Mouse (Mus musculus): Measurements from ENCODE around the gene Defb25.
"Not testable (repeated sequence)": the region's sequence is repeated elsewhere in the genome, so short reads cannot be mapped to it uniquely, and the experiment has no call there.

Defb25 gene

DNA sequence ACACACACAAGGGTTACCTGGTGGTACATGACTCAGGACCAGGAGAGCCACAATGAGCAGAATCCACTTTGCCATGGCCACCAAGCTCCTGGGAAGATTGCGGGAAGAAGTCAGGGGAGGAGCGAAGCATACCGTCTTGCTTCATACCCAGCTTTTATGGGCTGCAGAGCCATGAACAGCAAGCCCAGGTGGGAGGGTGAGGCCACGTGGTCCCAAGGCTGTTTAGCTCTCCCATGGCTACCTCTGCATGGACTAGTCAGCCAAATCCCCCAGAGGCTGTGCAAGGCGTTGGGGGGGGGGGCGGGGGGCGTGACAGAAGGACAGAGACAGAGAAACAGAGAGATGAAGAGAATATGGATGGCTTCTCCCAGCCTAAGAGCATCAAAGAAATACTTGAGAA, at the start of gene Defb25:
Gene Defb25 (minus strand): TSS at position 101 of the 400 bp plus-strand sequence.
- no peak for DNase-seq

- no peak for DNase-seq
Observed at GRCm38 (mm10) chr2:152672166-152672565, 49.3 kb upstream of the Defb25 start.

DNA sequence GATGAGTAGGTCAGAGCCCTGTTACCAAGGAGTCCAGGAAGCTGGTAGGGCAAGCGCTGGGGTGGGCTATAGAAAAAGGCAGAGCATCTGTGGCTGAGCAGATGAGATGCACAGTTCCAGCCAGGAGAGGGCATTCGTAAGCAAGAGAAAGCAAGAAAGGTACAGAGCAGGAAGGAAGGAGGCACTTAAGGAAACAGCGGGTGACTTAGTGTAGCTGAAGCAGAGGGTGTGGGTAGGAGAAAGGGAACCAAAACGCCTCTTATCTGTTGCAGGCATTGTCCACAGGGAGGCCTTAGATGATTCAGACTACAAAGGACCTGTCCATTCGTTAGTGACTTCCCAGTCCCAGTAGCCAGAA, 48.8 kb upstream of the Defb25 start:
- DNase-seq: peak; percentile 61 to 68

DNA sequence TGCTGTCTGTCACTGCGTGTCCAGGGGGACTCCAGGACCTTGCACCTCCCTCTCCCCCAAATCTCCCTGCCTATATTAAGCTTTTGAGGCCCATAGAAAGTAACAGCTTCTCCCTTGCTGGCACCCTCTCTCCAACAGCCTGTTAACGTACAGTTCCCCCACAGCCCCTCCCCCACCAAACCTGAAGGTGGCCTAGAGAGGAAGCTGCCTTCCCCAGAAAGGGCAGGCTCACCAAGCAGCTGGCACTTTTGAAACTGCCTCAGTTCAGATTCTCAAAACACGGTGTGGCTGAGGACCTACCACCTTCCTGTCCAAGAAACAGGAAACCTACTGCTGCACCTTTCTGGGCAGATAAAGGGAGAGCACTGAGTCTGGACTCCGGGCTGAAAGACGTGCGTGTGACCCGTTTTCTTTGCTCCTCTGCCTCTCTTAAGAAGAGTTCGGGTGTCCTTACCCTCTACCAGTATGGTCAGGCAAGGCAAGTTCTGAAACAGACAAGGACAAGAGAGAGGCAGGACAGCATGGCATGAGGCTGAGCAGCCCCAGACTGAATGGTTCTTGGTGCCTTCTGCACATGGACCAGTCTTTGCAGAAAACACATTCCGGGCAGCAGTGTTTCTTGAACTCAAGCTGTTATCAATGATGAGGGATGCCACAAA, 48.3 kb upstream of the Defb25 start:
- peak in 1 of 2 experiments; percentile 59 for DNase-seq

DNA sequence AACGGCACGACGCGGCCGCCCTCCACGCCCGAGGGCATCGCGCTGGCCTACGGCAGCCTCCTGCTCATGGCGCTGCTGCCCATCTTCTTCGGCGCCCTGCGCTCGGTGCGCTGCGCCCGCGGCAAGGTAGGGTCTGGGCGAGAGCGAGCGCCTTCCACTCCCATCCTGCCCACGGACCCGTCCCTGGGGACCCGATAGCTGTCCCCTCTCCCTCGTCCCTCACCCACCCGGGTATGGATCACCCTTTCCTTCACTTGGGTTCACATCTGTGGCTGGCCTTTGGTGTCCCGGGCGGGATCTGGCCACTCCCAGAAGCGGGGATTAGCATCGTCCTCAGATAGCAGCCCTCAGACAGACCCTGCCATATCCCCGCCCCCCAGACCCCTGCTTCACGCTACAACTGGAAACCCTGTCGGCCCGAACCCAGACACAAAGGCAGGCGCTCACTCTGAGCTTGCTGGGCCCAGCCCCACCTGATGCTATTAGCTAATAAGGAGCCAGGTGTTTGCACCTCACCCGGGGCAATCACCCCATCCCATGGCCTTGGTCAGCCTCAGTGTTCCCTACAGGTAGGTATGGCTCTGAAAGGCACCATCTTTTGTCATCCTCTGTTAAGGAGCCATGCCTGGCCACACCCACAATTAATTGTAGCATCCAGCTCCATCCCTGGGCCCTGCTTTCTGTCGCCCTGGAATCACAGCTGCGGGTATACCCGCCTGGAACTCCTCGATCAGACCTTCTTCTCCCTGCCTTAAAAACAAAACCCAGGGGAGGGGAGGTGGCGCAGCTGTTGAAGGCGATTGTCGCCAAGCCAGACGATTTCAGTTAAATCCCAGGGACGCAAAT, 47.0 kb upstream of the Defb25 start:
- DNase-seq: no peak

- DNase-seq: peak; percentile 95 to 96
Observed at GRCm38 (mm10) chr2:152669256-152669638, 46.4 kb upstream of the Defb25 start, which contains the start of gene H13. TSS of gene H13 (plus strand) at chr2:152669461.

- not testable (repeated sequence) for DNase-seq
Observed at GRCm38 (mm10) chr2:152666191-152666590, 43.3 kb upstream of the Defb25 start.

DNA sequence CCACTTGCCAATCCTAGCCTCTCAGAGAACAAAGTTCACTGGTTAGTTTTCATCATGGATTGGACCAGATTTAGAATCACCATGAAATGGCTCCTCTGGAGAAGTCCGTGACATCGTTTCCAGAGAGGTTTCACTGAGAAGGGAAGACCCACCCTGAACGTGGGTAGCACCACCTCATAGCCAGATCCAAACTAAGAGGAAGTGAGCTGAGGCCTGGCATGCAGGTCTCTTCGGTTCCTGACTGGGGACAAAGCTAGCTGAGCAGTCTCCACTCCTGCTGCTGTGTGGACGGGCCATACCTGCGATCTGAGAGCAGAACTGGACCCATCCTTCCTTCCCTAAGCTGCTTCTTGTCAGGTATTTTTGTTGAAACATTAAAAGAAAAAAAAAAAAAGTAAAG, 38.3 kb upstream of the Defb25 start:
- DNase-seq: no peak

DNA sequence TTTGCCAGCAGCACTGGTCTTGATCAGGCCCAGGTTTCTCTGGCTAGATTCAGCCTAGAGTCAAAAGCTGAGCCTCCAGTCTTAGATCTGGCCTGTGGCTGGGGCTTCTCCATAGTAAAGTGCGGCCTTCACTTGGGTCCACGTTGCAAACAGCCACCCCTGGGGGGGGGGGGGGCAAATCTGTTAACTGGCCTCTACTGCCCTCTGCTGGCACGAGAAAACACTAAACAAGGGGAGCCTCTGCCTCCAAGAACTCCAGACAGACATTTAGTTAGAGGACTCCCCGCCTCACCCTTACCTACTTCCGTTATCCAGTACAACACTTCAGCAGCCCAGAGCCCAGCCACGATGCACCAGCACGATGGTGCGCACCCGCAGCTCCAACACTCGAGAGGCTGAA, 34.5 kb upstream of the Defb25 start:
- DNase-seq: peak in 1 of 2 experiments; percentile 48

DNA sequence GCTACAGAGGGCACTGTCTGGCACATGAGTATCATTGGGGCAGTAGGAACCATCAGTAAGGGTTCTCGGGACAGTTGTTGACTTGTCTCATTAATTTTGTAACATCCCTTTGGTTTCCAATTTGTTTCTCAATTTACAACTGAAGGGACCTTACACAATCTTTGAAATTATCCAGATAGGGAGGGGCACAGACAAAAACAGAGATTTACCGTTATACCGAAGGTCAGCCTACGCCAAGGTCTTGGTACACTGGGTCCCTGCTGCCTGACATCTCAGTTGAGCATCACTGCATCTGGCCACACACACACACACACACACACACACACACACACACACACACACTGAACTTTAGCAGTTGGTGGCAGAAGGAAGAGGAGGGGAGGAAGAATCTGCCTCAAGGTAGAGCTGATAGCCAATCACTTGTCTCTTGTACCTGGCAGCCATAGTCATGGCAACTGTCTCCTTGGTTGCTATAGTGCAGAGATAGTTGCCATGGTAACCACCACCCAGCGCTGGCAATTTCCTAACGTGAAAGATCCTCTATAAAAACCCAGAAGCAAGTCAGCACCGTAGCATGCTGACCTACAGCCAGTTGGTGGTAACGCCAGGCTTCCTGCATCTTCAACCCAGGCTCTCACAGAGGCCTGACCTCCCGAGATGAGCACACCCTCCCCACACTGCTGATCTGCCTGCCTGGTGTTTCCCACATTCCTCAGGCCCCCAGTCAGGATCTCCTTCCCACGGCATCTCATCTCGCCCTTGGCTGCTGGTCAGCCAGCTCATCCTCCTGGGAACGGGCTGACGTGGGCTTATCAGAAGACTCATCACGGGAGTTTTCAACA, 31.2 kb upstream of the Defb25 start:
- DNase-seq: peak; percentile 51 to 57

- DNase-seq: peak; percentile 30 to 50
Observed at GRCm38 (mm10) chr2:152652901-152653620, 30.2 kb upstream of the Defb25 start.

DNA sequence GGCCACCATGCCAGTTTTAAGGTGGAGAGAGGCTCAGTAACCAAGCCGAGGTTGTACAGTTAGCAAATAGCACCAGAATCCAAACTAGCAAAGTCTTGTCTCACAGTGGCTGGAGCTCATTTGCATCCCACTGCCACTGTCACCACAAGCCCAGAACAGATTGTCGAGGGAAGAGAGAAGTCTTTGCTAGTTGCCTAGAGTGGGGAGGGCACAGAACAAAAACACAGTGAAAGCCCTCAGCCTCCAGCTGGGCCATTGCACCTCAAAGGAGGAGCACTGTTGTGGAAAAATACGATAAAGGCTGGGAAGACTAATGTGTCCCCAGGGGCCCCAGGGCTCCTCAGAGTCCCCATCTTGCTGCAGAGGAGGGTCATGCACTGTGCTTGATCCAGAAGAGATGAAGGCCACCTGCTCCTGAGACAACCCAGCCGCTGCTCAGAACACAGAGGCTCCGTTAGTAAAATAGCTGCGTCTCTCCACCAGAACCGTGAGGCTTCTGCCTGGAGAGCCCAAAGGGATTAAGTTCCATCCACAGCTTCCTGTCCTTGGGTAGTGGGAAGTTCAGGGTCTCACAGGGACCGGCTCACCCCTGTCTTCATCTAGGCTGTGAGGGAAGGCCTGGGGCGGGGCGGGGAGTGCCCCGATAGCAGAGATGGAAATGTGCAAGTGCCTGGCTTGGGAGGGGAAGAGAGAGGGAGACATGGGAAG, 16.7 kb upstream of the Defb25 start:
- DNase-seq: no peak

DNA sequence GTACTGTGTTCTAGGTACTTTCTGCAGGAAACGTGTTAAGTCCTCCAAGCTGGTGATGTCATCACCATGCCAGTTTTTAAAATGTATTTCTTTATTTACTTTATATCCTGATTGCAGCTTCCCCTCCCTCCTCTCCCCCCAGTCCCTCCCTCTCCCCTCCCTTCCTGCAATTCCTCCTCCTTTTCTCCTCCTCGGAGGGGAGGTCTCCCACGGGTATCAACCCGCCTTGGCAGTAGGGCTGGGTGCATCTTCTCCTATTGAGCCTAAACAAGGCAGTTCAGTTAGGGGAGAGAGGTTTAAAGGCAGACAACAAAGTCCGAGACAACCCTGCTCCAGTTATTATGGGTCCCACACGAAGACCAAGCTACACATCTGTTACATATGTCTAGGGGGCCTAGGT, 16.0 kb upstream of the Defb25 start:
- DNase-seq: no peak

DNA sequence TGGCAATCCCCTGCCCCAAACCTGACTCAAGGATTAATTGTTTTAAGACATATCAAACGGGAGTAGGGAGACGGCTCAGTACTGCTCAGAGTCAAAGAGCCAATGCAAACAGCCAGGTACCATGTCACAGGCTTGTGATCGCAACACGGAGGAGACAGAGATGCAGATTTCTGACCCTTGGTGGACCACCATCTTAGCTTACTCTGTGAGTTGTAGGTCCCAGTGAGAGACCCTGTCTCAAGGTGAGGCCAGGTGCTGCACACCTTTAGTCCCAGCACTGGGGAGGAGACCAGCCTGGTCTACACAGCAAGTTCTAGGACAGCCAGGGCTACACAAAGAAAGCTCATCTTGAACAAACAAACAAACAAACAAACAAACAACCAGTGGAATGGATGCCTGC, 14.5 kb upstream of the Defb25 start:
- DNase-seq: no peak

DNA sequence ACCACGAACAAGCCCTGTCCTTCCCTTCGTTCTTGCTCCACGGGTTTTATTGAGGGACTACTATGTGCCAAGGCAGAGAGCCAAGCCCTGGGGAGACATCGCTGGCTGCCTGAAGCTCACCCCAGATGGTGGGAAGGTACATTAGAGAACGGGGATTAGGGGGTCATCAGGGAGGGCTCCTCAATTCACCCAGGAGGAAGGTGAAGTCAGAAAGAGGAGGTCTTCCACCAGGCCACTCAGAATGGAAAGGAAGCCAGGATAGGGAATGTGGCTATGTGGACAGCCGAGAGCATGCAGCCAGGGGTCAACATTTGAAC, 14.1 kb upstream of the Defb25 start:
- DNase-seq: peak; percentile 33 to 36

DNA sequence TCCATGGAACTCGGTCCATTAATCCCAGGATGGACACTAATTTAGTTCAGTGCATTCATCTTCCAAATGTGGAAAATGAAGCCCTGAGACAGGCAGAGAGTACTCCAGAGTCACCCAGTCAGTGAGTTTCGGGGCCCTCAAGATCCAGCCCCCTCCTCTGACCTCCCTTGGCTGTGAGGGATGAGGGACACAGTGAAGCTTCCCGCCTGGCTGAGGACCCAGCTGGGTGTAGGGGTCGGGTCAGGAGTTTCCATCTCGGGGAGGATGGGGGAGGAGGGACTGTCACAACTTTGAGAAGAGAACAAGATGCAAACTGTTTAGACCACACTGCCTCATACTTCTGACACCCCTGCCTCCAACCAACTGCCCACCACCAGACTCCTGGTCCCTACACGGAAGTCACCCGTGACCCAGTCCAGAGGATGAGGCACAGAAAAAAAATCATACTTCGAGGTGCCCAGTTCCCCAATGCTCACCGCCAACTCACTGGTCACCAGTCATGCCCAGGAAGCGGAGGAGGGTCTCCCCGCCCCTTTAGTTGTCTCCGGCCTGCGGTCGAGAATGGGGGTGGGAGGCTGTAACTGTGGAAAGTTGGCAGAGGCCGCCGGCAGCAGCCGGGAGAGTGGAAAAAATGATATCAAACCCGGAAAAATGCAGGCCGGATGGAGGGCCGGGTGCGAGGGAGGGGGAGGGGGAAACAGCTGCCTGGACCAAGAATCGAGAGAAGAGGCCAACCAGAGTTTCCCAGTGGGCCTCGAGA, 13.6 kb upstream of the Defb25 start:
- DNase-seq: peak in 1 of 2 experiments; percentile 22

DNA sequence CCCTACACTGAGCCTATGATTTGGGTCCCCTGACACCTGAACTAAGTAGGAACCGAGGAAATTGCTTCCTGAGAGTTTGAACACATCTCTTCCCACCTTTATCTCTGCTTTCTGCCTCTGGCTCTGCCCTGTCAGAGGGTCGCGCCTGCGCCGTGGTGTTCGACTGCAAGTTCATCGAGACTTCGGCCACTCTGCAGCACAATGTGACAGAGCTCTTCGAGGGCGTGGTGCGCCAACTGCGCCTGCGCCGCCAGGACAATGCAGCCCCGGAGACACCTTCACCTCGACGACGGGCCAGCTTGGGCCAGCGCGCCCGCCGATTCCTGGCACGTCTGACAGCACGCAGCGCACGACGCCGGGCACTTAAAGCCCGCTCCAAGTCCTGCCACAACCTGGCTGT, 11.5 kb upstream of the Defb25 start:
- DNase-seq: no peak

DNA sequence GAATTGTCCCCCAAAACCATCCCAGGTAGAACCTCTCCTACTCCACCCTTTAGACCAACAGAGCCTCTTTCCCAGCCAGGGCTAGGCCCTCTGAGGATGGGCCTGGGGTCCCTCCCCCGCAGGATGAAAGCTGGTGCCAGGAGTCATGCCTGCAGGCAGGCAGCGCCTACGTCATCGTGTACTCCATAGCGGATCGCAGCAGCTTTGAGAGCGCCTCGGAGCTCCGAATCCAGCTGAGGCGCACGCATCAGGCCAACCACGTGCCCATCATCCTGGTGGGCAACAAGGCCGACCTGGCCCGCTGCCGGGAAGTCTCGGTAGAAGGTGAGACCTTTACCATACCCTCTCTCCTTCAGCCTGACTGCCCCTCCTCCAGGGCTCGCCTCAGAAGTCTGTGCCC, 10.5 kb upstream of the Defb25 start:
- DNase-seq: peak in 1 of 2 experiments; percentile 14

GRCm38 (mm10) chr2:152629904-152630303, 7.1 kb upstream of the Defb25 start:
- DNase-seq: no peak

- DNase-seq: no peak
Observed at GRCm38 (mm10) chr2:152629239-152629638, 6.4 kb upstream of the Defb25 start.

GRCm38 (mm10) chr2:152628066-152628465, 5.2 kb upstream of the Defb25 start:
- no peak for DNase-seq
